Mouse (Mus musculus) hematopoietic stem cell, adult 5-6 weeks (primary cell): ENCODE measurements around the gene Nxn. TPM values are rescaled to one million over a fixed set of nuclear protein-coding genes. Genes with fewer than 3 reads are reported as not detected.

Source experiments
- ATAC-seq, 2 experiments: fragments of 125-278 bp in 1 of 2; replicated peaks in 1 of 2; 2 replicates each; pipeline ENCODE4 v1.8.0; 2016 to 2017; ENCODE audit warnings: inconsistent platforms in 2 of 2, mild to moderate bottlenecking in 2 of 2, moderate number of reproducible peaks in 2 of 2, low read depth in 1 of 2, moderate TSS enrichment in 1 of 2; ENCODE audit not compliant: low FRiP score in 2 of 2, poor library complexity in 2 of 2, severe bottlenecking in 2 of 2, insufficient read depth in 1 of 2, low TSS enrichment in 1 of 2
- total RNA-seq: library from RNA; stranded (forward); fragments of 172-1452, 232-1000 nt; gene quantifications from 2 replicates; pipeline ENCODE4 v1.2.3, GENCODE M21; 2017

The Nxn gene
- total RNA-seq, 1 experiment from 2014 or later = 7.9 TPM

GRCm38 (mm10) chr11:76267550-76267949 is 131.4 kb downstream of the Nxn start:
- ATAC-seq = no peak

- ATAC-seq = no peak
Measured at GRCm38 (mm10) chr11:76262611-76263351, 136.2 kb downstream of the Nxn start.

- peak; percentile 85 to 92 for ATAC-seq
Measured at GRCm38 (mm10) chr11:76261224-76261623, 137.7 kb downstream of the Nxn start.

GRCm38 (mm10) chr11:76260208-76261050 is 138.5 kb downstream of the Nxn start:
- no peak for ATAC-seq

- no peak for ATAC-seq
Measured at GRCm38 (mm10) chr11:76258511-76258910, 140.4 kb downstream of the Nxn start.

- ATAC-seq = no peak
Measured at GRCm38 (mm10) chr11:76257386-76257785, 141.6 kb downstream of the Nxn start.

GRCm38 (mm10) chr11:76256129-76256528 is 142.8 kb downstream of the Nxn start:
- ATAC-seq = no peak

- no peak for ATAC-seq
Measured at GRCm38 (mm10) chr11:76255431-76256001, 143.4 kb downstream of the Nxn start.

GRCm38 (mm10) chr11:76253918-76254264 is 145.0 kb downstream of the Nxn start:
- no peak for ATAC-seq

- peak; percentile 87 for ATAC-seq
Measured at GRCm38 (mm10) chr11:76253145-76253917, 145.6 kb downstream of the Nxn start.

GRCm38 (mm10) chr11:76252036-76252435 is 146.9 kb downstream of the Nxn start:
- no peak for ATAC-seq

- no peak for ATAC-seq
Measured at GRCm38 (mm10) chr11:76247239-76247638, 151.7 kb downstream of the Nxn start.

GRCm38 (mm10) chr11:76246439-76246838 is 152.5 kb downstream of the Nxn start:
- no peak for ATAC-seq

GRCm38 (mm10) chr11:76243811-76244546 is 155.0 kb downstream of the Nxn start:
- peak in 1 of 2 experiments; percentile 40; a peak in 1 of 4 replicates for ATAC-seq

GRCm38 (mm10) chr11:76242901-76243810 is 155.8 kb downstream of the Nxn start, which contains the start of the genes Mrm3 and Glod4:
Mrm3 (plus strand) TSS chr11:76243715.
Glod4 (minus strand) TSS chr11:76243725.
- peak; percentile 93 to 94 for ATAC-seq

GRCm38 (mm10) chr11:76239750-76240149 is 159.2 kb downstream of the Nxn start:
- no peak for ATAC-seq
